Mouse (Mus musculus): ENCODE measurements around the gene Smc3. TPM values are rescaled to one million over a fixed set of nuclear protein-coding genes. Genes with fewer than 3 reads are reported as not detected.

Smc3 gene
- total RNA-seq, 1 experiment = 76.0 TPM

- Histone ChIP-seq H3K4me3 (ENCODE audit: insufficient read depth in 1 of 2, low read depth in 1 of 2, low read length in 2 of 2, poor library complexity in 1 of 2, severe bottlenecking in 1 of 2) (no peak overlapping the region), H3K9me3 (ENCODE audit: control insufficient read depth, insufficient read depth, low read depth, low read length) (no peaks in the 10 kb centered on the region), H3K27ac (ENCODE audit: insufficient read depth, low read depth, low read length, poor library complexity, severe bottlenecking) (no peak overlapping the region), H3K36me3 (ENCODE audit: control insufficient read depth, insufficient read depth, low read length, poor library complexity, severe bottlenecking) (no peaks in the 10 kb centered on the region), H3K4me1 (ENCODE audit: control insufficient read depth in 2 of 2, insufficient read depth in 2 of 2, low read length in 2 of 2, poor library complexity in 1 of 2) (peaks cover 1 to 9% of the 10 kb centered on the region in 2 experiments; a peak in 2 of 4 replicates), H3K9ac (ENCODE audit: insufficient read depth, low read depth, low read length, poor library complexity, severe bottlenecking) (no peak overlapping the region)
- DNase-seq (ENCODE audit: low read depth, low spot score) = no peak
- no peak for TF ChIP-seq HCFC1 (IDR thresholded peaks at IDR 0.05; ENCODE audit: borderline replicate concordance, insufficient read depth, low read length)
- no peak for TF ChIP-seq MAFK (IDR thresholded peaks at IDR 0.05; ENCODE audit: insufficient read depth, low read depth, low read length)
- no peak for TF ChIP-seq ZC3H11A (IDR thresholded peaks at IDR 0.05; ENCODE audit: borderline replicate concordance, low read depth, low read length)
- in situ Hi-C loops (cut with MboI; ENCODE audit: low sequenced_read_pairs in 2 of 2, unreplicated experiment in 2 of 2) = no loop called here
Observed at GRCm38 (mm10) chr19:53671432-53671831, 71.2 kb downstream of the Smc3 start.

GRCm38 (mm10) chr19:53674131-53674925, 74.1 kb downstream of the Smc3 start:
- H3K4me3 ChIP-seq (ENCODE audit: insufficient read depth in 1 of 2, low read depth in 1 of 2, low read length in 2 of 2, poor library complexity in 1 of 2, severe bottlenecking in 1 of 2) = no peak overlapping the region
- no peaks in the 10 kb centered on the region for H3K36me3 ChIP-seq (ENCODE audit: control insufficient read depth, insufficient read depth, low read length, poor library complexity, severe bottlenecking)
- in situ Hi-C loops (cut with MboI; ENCODE audit: low sequenced_read_pairs in 2 of 2, unreplicated experiment in 2 of 2) = no loop called here
- DNase-seq (ENCODE audit: low read depth, low spot score) = no peak
- no peak overlapping the region for H3K9ac ChIP-seq (ENCODE audit: insufficient read depth, low read depth, low read length, poor library complexity, severe bottlenecking)
- TF ChIP-seq MAFK (IDR thresholded peaks at IDR 0.05; ENCODE audit: insufficient read depth, low read depth, low read length) (peak; percentile 82), ZC3H11A (IDR thresholded peaks at IDR 0.05; ENCODE audit: borderline replicate concordance, low read depth, low read length) (no peak)
- H3K9me3 ChIP-seq (ENCODE audit: control insufficient read depth, insufficient read depth, low read depth, low read length) = no peaks in the 10 kb centered on the region
- no peak overlapping the region for H3K27ac ChIP-seq (ENCODE audit: insufficient read depth, low read depth, low read length, poor library complexity, severe bottlenecking)
- H3K4me1 ChIP-seq (ENCODE audit: control insufficient read depth in 2 of 2, insufficient read depth in 2 of 2, low read length in 2 of 2, poor library complexity in 1 of 2) = peaks cover 1 to 9% of the 10 kb centered on the region in 2 experiments; a peak in 2 of 4 replicates

GRCm38 (mm10) chr19:53676228-53676627, 76.0 kb downstream of the Smc3 start:
- no peak for TF ChIP-seq MAFK (IDR thresholded peaks at IDR 0.05; ENCODE audit: insufficient read depth, low read depth, low read length)
- no peak for TF ChIP-seq HCFC1 (IDR thresholded peaks at IDR 0.05; ENCODE audit: borderline replicate concordance, insufficient read depth, low read length)
- TF ChIP-seq ZNF384 (IDR thresholded peaks at IDR 0.05; ENCODE audit: low read depth, low read length) = no peak
- no peak for TF ChIP-seq CHD2 (IDR thresholded peaks at IDR 0.05; ENCODE audit: low read depth, low read length)
- no peak for TF ChIP-seq ZC3H11A (IDR thresholded peaks at IDR 0.05; ENCODE audit: borderline replicate concordance, low read depth, low read length)
- peaks cover 1 to 9% of the 10 kb centered on the region in 2 experiments; a peak in 2 of 4 replicates for H3K4me1 ChIP-seq (ENCODE audit: control insufficient read depth in 2 of 2, insufficient read depth in 2 of 2, low read length in 2 of 2, poor library complexity in 1 of 2)
- no peaks in the 10 kb centered on the region for H3K36me3 ChIP-seq (ENCODE audit: control insufficient read depth, insufficient read depth, low read length, poor library complexity, severe bottlenecking)
- no peak for DNase-seq (ENCODE audit: low read depth, low spot score)
- no peaks in the 10 kb centered on the region for H3K9me3 ChIP-seq (ENCODE audit: control insufficient read depth, insufficient read depth, low read depth, low read length)
- H3K4me3 ChIP-seq (ENCODE audit: insufficient read depth in 1 of 2, low read depth in 1 of 2, low read length in 2 of 2, poor library complexity in 1 of 2, severe bottlenecking in 1 of 2) = peak overlapping the region; percentile 77 to 79
- no peak overlapping the region for H3K27ac ChIP-seq (ENCODE audit: insufficient read depth, low read depth, low read length, poor library complexity, severe bottlenecking)
- in situ Hi-C loops (cut with MboI; ENCODE audit: low sequenced_read_pairs in 2 of 2, unreplicated experiment in 2 of 2) = no loop called here
- no peak overlapping the region for H3K9ac ChIP-seq (ENCODE audit: insufficient read depth, low read depth, low read length, poor library complexity, severe bottlenecking)

- no peaks in the 10 kb centered on the region for H3K9me3 ChIP-seq (ENCODE audit: control insufficient read depth, insufficient read depth, low read depth, low read length)
- in situ Hi-C loops (cut with MboI; ENCODE audit: low sequenced_read_pairs in 2 of 2, unreplicated experiment in 2 of 2) = no loop called here
- H3K4me1 ChIP-seq (ENCODE audit: control insufficient read depth in 2 of 2, insufficient read depth in 2 of 2, low read length in 2 of 2, poor library complexity in 1 of 2) = peaks cover 1 to 9% of the 10 kb centered on the region in 2 experiments; a peak in 3 of 4 replicates
- H3K36me3 ChIP-seq (ENCODE audit: control insufficient read depth, insufficient read depth, low read length, poor library complexity, severe bottlenecking) = no peaks in the 10 kb centered on the region
- peak within 1 kb of the TSS; percentile 65 for H3K9ac ChIP-seq (ENCODE audit: insufficient read depth, low read depth, low read length, poor library complexity, severe bottlenecking)
- H3K27ac ChIP-seq (ENCODE audit: insufficient read depth, low read depth, low read length, poor library complexity, severe bottlenecking) = no peak within 1 kb of the TSS
- peak within 1 kb of the TSS; percentile 77 to 79 for H3K4me3 ChIP-seq (ENCODE audit: insufficient read depth in 1 of 2, low read depth in 1 of 2, low read length in 2 of 2, poor library complexity in 1 of 2, severe bottlenecking in 1 of 2)
- TF ChIP-seq ZC3H11A (IDR thresholded peaks at IDR 0.05; ENCODE audit: borderline replicate concordance, low read depth, low read length) (no peak), MAFK (IDR thresholded peaks at IDR 0.05; ENCODE audit: insufficient read depth, low read depth, low read length) (no peak), CHD2 (IDR thresholded peaks at IDR 0.05; ENCODE audit: low read depth, low read length) (no peak), HCFC1 (IDR thresholded peaks at IDR 0.05; ENCODE audit: borderline replicate concordance, insufficient read depth, low read length) (no peak), ZNF384 (IDR thresholded peaks at IDR 0.05; ENCODE audit: low read depth, low read length) (no peak)
- DNase-seq (ENCODE audit: low read depth, low spot score) = no peak
Observed at GRCm38 (mm10) chr19:53676718-53677634, 76.8 kb downstream of the Smc3 start, which contains the start of gene Rbm20. TSS of gene Rbm20 (plus strand) at chr19:53677306.

Measured in ES-E14 (cell line).